Mouse (Mus musculus): ENCODE measurements around the gene Vil1. TPM values are rescaled to one million over a fixed set of nuclear protein-coding genes. Genes with fewer than 3 reads are reported as not detected.
"Not testable (repeated sequence)": the region's sequence is repeated elsewhere in the genome, so short reads cannot be mapped to it uniquely, and the experiment has no call there.

Vil1 gene
- polyA plus RNA-seq, 1 experiment from 2014 or later = 0.10 TPM

- 7% methylated on average over 12 of the region's 12 CpGs for WGBS
- peaks cover 35% of the 10 kb centered on the region for H3K4me1 ChIP-seq (replicated peaks)
- H3K9ac ChIP-seq = peak overlapping the region; percentile 68
- not testable (repeated sequence) for ATAC-seq (ENCODE audit: low read depth); H3K27me3 ChIP-seq; H3K9me3 ChIP-seq
- 0 out of 2 replicates have a peak overlapping the region, but pooled peaks have one; percentile 59 for H3K27ac ChIP-seq (replicated peaks)
- H3K4me2 ChIP-seq = peak overlapping the region; percentile 77
- peak overlapping the region; percentile 44 for H3K4me3 ChIP-seq
- peaks cover 19% of the 10 kb centered on the region for H3K36me3 ChIP-seq
Observed at GRCm38 (mm10) chr1:74396456-74397222, 12.5 kb upstream of the Vil1 start.

GRCm38 (mm10) chr1:74397268-74397918 lies 11.8 kb upstream of the Vil1 start:
- under 1% methylated on average over 40 of the region's 41 CpGs for WGBS
- H3K4me3 ChIP-seq = peak overlapping the region; percentile 44
- ATAC-seq (ENCODE audit: low read depth) = peak; percentile 83
- peak overlapping the region; percentile 59 for H3K27ac ChIP-seq (replicated peaks)
- H3K9ac ChIP-seq = peak overlapping the region; percentile 68
- peaks cover 31% of the 10 kb centered on the region for H3K4me1 ChIP-seq (replicated peaks)
- no peaks in the 10 kb centered on the region for H3K9me3 ChIP-seq
- H3K36me3 ChIP-seq = peaks cover 19% of the 10 kb centered on the region
- H3K4me2 ChIP-seq = peak overlapping the region; percentile 77
- no peaks in the 10 kb centered on the region for H3K27me3 ChIP-seq

DNA sequence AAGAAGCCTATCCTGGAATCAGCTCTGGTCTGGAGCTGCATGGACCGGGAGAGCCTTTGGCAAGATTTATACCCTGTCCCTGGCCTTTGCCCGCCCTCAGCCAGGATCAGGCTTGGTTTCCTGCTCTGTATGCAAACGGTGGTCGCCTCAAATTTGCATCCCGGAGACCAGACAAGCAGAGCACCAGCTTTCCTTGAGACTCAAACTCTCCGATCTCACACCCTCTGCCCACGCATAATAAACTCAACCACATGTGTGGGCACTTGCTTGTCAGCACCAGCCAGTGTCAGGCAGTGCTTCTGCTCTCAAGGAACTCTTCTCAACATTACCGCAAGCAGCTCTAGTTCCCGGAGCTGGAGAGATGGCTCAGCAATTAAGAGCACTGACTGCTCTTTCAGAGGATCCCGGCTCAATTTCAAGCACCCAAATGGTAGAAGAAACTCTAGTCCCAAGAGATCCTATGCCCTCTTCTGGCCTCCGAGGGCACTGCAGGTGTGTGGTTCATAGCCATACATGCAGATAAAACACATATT lies 11.2 kb upstream of the Vil1 start:
- Histone ChIP-seq H3K9ac (peak overlapping the region; percentile 68), H3K4me1 (replicated peaks) (peaks cover 25% of the 10 kb centered on the region), H3K9me3 (no peaks in the 10 kb centered on the region), H3K36me3 (peaks cover 19% of the 10 kb centered on the region), H3K4me2 (peak overlapping the region; percentile 77), H3K27me3 (no peaks in the 10 kb centered on the region), H3K4me3 (peak overlapping the region; percentile 44), H3K27ac (replicated peaks) (peak overlapping the region; percentile 59)
- WGBS = 4% methylated on average over 11 of the region's 11 CpGs
- ATAC-seq (ENCODE audit: low read depth) = peak; percentile 19

- H3K9me3 ChIP-seq = no peaks in the 10 kb centered on the region
- no peaks in the 10 kb centered on the region for H3K27me3 ChIP-seq
Observed at GRCm38 (mm10) chr1:74400531-74400930, 8.6 kb upstream of the Vil1 start.

DNA sequence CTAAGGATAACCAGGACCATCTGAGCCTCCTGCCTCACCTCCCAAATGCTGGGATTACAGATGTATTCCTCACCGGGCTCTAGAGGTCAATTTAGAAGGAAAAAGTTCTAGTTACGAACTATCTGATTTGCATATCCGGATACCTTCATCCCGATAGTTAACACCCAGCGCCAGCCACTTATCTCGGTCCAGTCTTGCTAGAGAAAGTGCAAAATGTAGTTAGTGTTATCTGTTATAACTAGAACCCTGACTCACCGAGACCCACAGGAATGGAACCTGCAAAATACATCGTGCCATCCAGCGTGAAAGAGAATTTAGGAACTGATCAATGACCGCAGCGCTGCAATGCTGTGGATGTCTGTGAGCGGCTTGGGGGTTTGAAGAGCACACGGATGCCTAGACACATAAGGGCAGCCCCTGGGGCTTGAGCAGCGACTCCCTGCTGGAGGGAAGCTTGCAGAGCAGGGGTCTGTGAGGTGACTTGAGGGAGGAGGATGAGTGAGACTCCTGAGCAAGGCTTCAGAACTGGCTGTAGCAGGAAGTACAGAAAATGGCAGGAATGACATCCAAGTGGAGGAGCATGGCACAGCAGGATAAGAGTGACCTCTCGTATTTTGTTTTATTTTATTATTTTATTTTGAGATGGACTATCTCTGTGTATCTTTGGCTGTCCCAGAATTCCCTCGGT lies 8.0 kb upstream of the Vil1 start:
- Histone ChIP-seq H3K4me1 (replicated peaks) (peaks cover 16% of the 10 kb centered on the region), H3K4me2 (no peak overlapping the region), H3K9ac (no peak overlapping the region), H3K9me3 (no peaks in the 10 kb centered on the region), H3K27me3 (no peaks in the 10 kb centered on the region), H3K36me3 (no peaks in the 10 kb centered on the region), H3K4me3 (no peak overlapping the region), H3K27ac (replicated peaks) (no peak overlapping the region)
- ATAC-seq (ENCODE audit: low read depth) = no peak
- 57% methylated on average over 16 of the region's 16 CpGs for WGBS

More at GRCm38 (mm10) chr1:74400531-74400930, 8.6 kb upstream of the Vil1 start:
- Histone ChIP-seq H3K4me2 (no peak overlapping the region), H3K9ac (no peak overlapping the region), H3K4me1 (replicated peaks) (peaks cover 16% of the 10 kb centered on the region), H3K36me3 (0 out of 2 replicates have a peak, but pooled peaks cover under 1% of the 10 kb centered on the region), H3K27ac (replicated peaks) (no peak overlapping the region), H3K4me3 (no peak overlapping the region)
- ATAC-seq (ENCODE audit: low read depth) = no peak
- WGBS = 86% methylated on average over 3 of the region's 3 CpGs

DNA sequence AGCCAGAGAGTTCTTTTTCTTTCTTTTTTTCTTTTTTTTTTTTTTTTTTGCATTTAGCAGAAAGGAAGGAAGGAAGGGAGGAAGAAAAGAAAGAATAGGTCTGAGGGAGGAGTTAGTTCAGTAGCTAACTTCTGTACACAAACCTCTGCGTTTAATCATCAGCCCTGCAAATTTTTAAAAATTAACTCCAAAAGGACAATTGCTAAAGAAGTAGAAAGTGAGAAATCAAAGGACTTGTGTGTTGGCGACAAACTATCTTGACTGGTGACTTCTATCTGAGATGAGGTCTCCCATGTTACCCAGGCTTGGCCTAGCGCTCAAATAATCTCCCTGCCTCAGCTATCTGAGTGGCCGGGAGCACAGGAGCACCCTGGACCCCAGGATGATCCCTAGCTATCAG lies 5.0 kb upstream of the Vil1 start:
- 94% methylated on average over 4 of the region's 4 CpGs for WGBS
- H3K27me3 ChIP-seq = no peaks in the 10 kb centered on the region
- no peak for ATAC-seq (ENCODE audit: low read depth)

GRCm38 (mm10) chr1:74411753-74412325 lies 2.7 kb downstream of the Vil1 start:
- no peak overlapping the region for H3K4me3 ChIP-seq
- H3K27ac ChIP-seq (replicated peaks) = no peak overlapping the region
- no peak overlapping the region for H3K4me2 ChIP-seq
- no peak overlapping the region for H3K9ac ChIP-seq
- no peaks in the 10 kb centered on the region for H3K4me1 ChIP-seq (replicated peaks)
- H3K27me3 ChIP-seq = no peaks in the 10 kb centered on the region
- 70% methylated on average over 2 of the region's 2 CpGs for WGBS
- no peaks in the 10 kb centered on the region for H3K36me3 ChIP-seq
- ATAC-seq (ENCODE audit: low read depth) = no peak
- H3K9me3 ChIP-seq = no peaks in the 10 kb centered on the region

More for the DNA sequence above, 5.0 kb upstream of the Vil1 start:
- Histone ChIP-seq H3K9me3 (no peaks in the 10 kb centered on the region), H3K9ac (no peak overlapping the region), H3K4me2 (no peak overlapping the region), H3K27ac (replicated peaks) (no peak overlapping the region), H3K4me3 (no peak overlapping the region), H3K36me3 (no peaks in the 10 kb centered on the region), H3K4me1 (replicated peaks) (no peaks in the 10 kb centered on the region)

- no peak overlapping the region for H3K9ac ChIP-seq
- 83% methylated on average over 8 of the region's 8 CpGs for WGBS
- no peak overlapping the region for H3K4me3 ChIP-seq
Observed at GRCm38 (mm10) chr1:74412711-74413110, 3.5 kb downstream of the Vil1 start.

GRCm38 (mm10) chr1:74415143-74415542 lies 6.0 kb downstream of the Vil1 start:
- Histone ChIP-seq H3K9me3 (no peaks in the 10 kb centered on the region), H3K4me1 (replicated peaks) (no peaks in the 10 kb centered on the region), H3K9ac (no peak overlapping the region), H3K27me3 (no peaks in the 10 kb centered on the region), H3K4me3 (no peak overlapping the region), H3K36me3 (no peaks in the 10 kb centered on the region), H3K27ac (replicated peaks) (no peak overlapping the region), H3K4me2 (no peak overlapping the region)
- 44% methylated on average over 4 of the region's 4 CpGs for WGBS
- no peak for ATAC-seq (ENCODE audit: low read depth)

More at GRCm38 (mm10) chr1:74412711-74413110, 3.5 kb downstream of the Vil1 start:
- no peak overlapping the region for H3K27ac ChIP-seq (replicated peaks)
- no peaks in the 10 kb centered on the region for H3K9me3 ChIP-seq
- no peak for ATAC-seq (ENCODE audit: low read depth)
- H3K36me3 ChIP-seq = no peaks in the 10 kb centered on the region
- H3K27me3 ChIP-seq = no peaks in the 10 kb centered on the region
- no peak overlapping the region for H3K4me2 ChIP-seq
- H3K4me1 ChIP-seq (replicated peaks) = no peaks in the 10 kb centered on the region

DNA sequence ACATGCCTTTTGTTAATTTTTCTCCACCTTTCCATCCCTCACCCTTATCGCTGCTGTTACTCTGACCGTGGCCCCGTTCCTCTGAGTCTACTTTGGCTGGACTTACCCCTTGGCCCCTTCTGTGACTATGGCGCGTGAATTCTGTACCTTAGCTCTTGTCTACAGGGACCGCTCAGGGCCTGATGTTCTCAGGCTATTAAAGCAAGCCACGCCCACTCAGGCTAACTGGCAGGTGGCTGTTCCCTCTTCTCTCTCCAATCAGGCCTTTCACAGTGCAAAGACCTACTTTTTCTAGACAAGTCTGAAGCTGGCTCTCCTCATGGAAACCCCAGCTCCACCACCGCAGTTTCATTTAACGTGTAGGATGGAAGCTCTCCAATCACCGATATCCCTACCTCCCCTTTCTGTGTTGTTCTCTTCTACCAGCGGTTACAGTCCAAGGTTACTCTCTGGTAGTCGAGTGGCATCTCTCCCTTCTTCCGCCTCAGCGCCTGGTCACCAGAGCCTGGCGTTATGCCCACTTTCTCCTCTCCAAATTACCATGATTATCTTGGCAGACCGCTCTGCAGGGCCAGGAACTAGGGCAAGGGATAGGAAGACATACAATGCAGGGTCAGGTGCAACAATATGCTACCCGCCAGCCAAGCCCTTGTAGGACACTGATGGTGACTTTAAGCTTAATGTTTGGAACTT lies 9.7 kb downstream of the Vil1 start:
- ATAC-seq (ENCODE audit: low read depth) = no peak
- peaks cover 4% of the 10 kb centered on the region; the same call in 1 of the 2 replicates for H3K4me1 ChIP-seq (replicated peaks)
- H3K36me3 ChIP-seq = no peaks in the 10 kb centered on the region
- no peak overlapping the region for H3K27ac ChIP-seq (replicated peaks)
- H3K4me2 ChIP-seq = no peak overlapping the region
- H3K27me3 ChIP-seq = no peaks in the 10 kb centered on the region
- H3K9me3 ChIP-seq = no peaks in the 10 kb centered on the region
- 77% methylated on average over 17 of the region's 17 CpGs for WGBS
- H3K9ac ChIP-seq = no peak overlapping the region
- no peak overlapping the region for H3K4me3 ChIP-seq

- peaks cover 4% of the 10 kb centered on the region; the same call in 1 of the 2 replicates for H3K4me1 ChIP-seq (replicated peaks)
- H3K27me3 ChIP-seq = no peaks in the 10 kb centered on the region
- no peak overlapping the region for H3K4me2 ChIP-seq
- H3K9me3 ChIP-seq = no peaks in the 10 kb centered on the region
- ATAC-seq (ENCODE audit: low read depth) = no peak
- 77% methylated on average over 9 of the region's 9 CpGs for WGBS
- H3K9ac ChIP-seq = no peak overlapping the region
- H3K36me3 ChIP-seq = no peaks in the 10 kb centered on the region
- H3K4me3 ChIP-seq = no peak overlapping the region
- H3K27ac ChIP-seq (replicated peaks) = no peak overlapping the region
Observed at GRCm38 (mm10) chr1:74419440-74419794, 10.2 kb downstream of the Vil1 start.

Measured in neural tube, embryonic 13.5 days (tissue).